Comparison of ENCODE assay signal across 25 mouse cellular contexts in the genomic region with DNA sequence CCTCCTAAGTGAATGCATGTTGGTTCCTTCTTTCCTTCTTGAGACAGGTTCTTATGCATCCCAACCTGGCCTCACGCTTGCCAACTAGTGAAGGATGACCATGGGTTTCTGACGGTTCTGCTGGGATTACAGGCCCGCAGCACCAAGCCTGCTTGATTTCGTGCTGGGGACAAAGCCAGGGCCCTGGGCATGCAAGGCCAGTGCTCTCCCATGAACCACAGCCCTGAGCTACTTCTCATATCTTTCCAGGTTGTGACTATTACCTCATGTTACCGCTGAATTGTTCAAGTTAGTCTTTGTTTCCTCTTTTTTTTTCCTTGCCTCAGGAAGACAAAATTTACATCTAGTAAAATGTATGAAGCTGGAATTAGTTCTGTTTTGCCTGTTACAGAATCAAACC. TPM values are rescaled to one million over a fixed set of nuclear protein-coding genes. Genes with fewer than 3 reads are reported as not detected.
DNase-seq lines count a peak whose midpoint lies in the region; ATAC-seq and TF ChIP-seq lines count a peak whose summit lies in the region.
"Had no signal": no experiment of that assay in that cellular context is flagged by ENCODE, and none has a peak within 500 bp of the region (broad histone marks: within the 10 kb centered on the region; RNA-seq: fewer than 3 reads in every experiment).

No protein-coding gene starts in this region.

- peak; percentile 44 for DNase-seq in adrenal gland, adult 2 months
- DNase-seq in adrenal gland, adult 18-20 months (ENCODE audit: low spot score in 2 of 2), result no peak
- DNase-seq in thymus, adult 2 months, result no peak
- DNase-seq in thymus, postnatal 0 days (ENCODE audit: low spot score), result no peak
- DNase-seq in splenic B cell, adult 2 months (ENCODE audit: low read depth, low spot score), result peak; percentile 53
- DNase-seq: cerebellum, adult 2 months; forebrain, postnatal 0 days; heart, adult 2 months; kidney, adult 11 months; kidney, postnatal 4 days; right cerebral cortex, postnatal 4 days; thymus, adult 18-20 months had no signal

- WGBS in thymus, adult 2 months, result 62% methylated on average over 5 of the region's 5 CpGs
- 80% methylated on average over 5 of the region's 5 CpGs for WGBS in kidney, embryonic 16.5 days

- H3K36me3 ChIP-seq in thymus, adult 2 months (ENCODE audit: control insufficient read depth, insufficient read depth, low read length), result no peaks in the 10 kb centered on the region
- peaks cover 13% of the 10 kb centered on the region for H3K36me3 ChIP-seq in splenic B cell, adult 2 months (ENCODE audit: control insufficient read depth, insufficient read depth, low read length, poor library complexity, severe bottlenecking)
- H3K36me3 ChIP-seq in kidney, embryonic 16.5 days (ENCODE audit: insufficient read depth, low read length), result no peaks in the 10 kb centered on the region
- H3K36me3 ChIP-seq: embryonic facial prominence, embryonic 13.5 days; heart, embryonic 15.5 days; limb, embryonic 13.5 days; midbrain, embryonic 13.5 days; neural tube, embryonic 15.5 days had no signal

- peak; percentile 58 for ATAC-seq in granulocyte monocyte progenitor cell, adult 5-6 weeks (replicated peaks; ENCODE audit: poor library complexity, severe bottlenecking)
- ATAC-seq in megakaryocyte-erythroid progenitor cell, adult 5-6 weeks (replicated peaks; ENCODE audit: low FRiP score, low TSS enrichment, poor library complexity, severe bottlenecking), result no peak
- no peak for ATAC-seq in kidney, embryonic 16.5 days (ENCODE audit: low FRiP score, low TSS enrichment)
- ATAC-seq: forebrain, postnatal 0 days; hindbrain, postnatal 0 days; lung, postnatal 0 days; midbrain, embryonic 13.5 days had no signal

- TF ChIP-seq POLR2A in thymus, adult 2 months (IDR thresholded peaks at IDR 0.05; ENCODE audit: control insufficient read depth, extremely low read depth, insufficient read depth, low read length, poor library complexity), result no peak

- H3K9me3 ChIP-seq in kidney, embryonic 16.5 days (ENCODE audit: low read length), result no peaks in the 10 kb centered on the region
- H3K9me3 ChIP-seq: embryonic facial prominence, embryonic 13.5 days; heart, embryonic 15.5 days; limb, embryonic 13.5 days; midbrain, embryonic 13.5 days; neural tube, embryonic 15.5 days had no signal

- peak overlapping the region; percentile 96 for H3K27ac ChIP-seq in thymus, adult 2 months (ENCODE audit: control insufficient read depth, insufficient read depth, low read length)
- no peak overlapping the region for H3K27ac ChIP-seq in kidney, embryonic 16.5 days (ENCODE audit: low read length)
- H3K27ac ChIP-seq: embryonic facial prominence, embryonic 13.5 days; heart, adult 2 months; heart, embryonic 15.5 days; hindbrain, postnatal 0 days; limb, embryonic 13.5 days; midbrain, embryonic 13.5 days; neural tube, embryonic 15.5 days had no signal

- no peak for TF ChIP-seq CTCF in thymus, adult 2 months (IDR thresholded peaks at IDR 0.05; ENCODE audit: borderline replicate concordance, control insufficient read depth, extremely low read depth, insufficient read depth, low read length, poor library complexity)

- no peak overlapping the region for H3K9ac ChIP-seq in kidney, embryonic 16.5 days (replicated peaks; ENCODE audit: low read length)
- H3K9ac ChIP-seq: embryonic facial prominence, embryonic 13.5 days; forebrain, postnatal 0 days; heart, embryonic 15.5 days; limb, embryonic 13.5 days; midbrain, embryonic 13.5 days; neural tube, embryonic 15.5 days had no signal

- no peaks in the 10 kb centered on the region for H3K27me3 ChIP-seq in thymus, adult 2 months (ENCODE audit: control insufficient read depth, insufficient read depth, low read length)
- no peaks in the 10 kb centered on the region for H3K27me3 ChIP-seq in splenic B cell, adult 2 months (ENCODE audit: control insufficient read depth, insufficient read depth, low read length, poor library complexity, severe bottlenecking)
- peaks cover 19% of the 10 kb centered on the region for H3K27me3 ChIP-seq in kidney, embryonic 16.5 days (ENCODE audit: insufficient read depth, low read length)

- peaks cover 53% of the 10 kb centered on the region for H3K4me1 ChIP-seq in thymus, adult 2 months (replicated peaks; ENCODE audit: control insufficient read depth, insufficient read depth, low read length)
- H3K4me1 ChIP-seq in kidney, embryonic 16.5 days (ENCODE audit: insufficient read depth, low read length), result peaks cover 14% of the 10 kb centered on the region

- no peak overlapping the region for H3K4me2 ChIP-seq in kidney, embryonic 16.5 days (replicated peaks; ENCODE audit: low read depth, low read length)
- H3K4me2 ChIP-seq: embryonic facial prominence, embryonic 13.5 days; heart, embryonic 15.5 days; limb, embryonic 13.5 days; midbrain, embryonic 13.5 days; neural tube, embryonic 15.5 days had no signal

- H3K4me3 ChIP-seq in thymus, adult 2 months (ENCODE audit: control insufficient read depth, insufficient read depth, low read length), result no peak overlapping the region
- no peak overlapping the region for H3K4me3 ChIP-seq in kidney, embryonic 16.5 days (ENCODE audit: low read length)
- H3K4me3 ChIP-seq: embryonic facial prominence, embryonic 13.5 days; heart, adult 2 months; heart, embryonic 15.5 days; limb, embryonic 13.5 days; midbrain, embryonic 13.5 days; myocyte; neural tube, embryonic 15.5 days had no signal

RNA-seq across cellular contexts. Expression of a gene that starts 1.3 kb away (rescaled TPM):
- 1 to 10 TPM; 1.8 to 7.7 TPM for total RNA-seq in adrenal gland, adult 2 months (2021)
- polyA plus RNA-seq in adrenal gland, adult 2 months (2012; rRNA removed), result 5.8 and 8.5 TPM in 2 replicates
- 1 to 10 TPM; 2.0 to 6.5 TPM for total RNA-seq in adrenal gland, adult 18-20 months (2021)
- polyA plus RNA-seq in thymus, adult 2 months (2012; rRNA removed), result 358 and 375 TPM in 2 replicates
- polyA plus RNA-seq in thymus, postnatal 0 days (2015; fragmentation: Nextera tagmentation; extraction: Ambion mirVana), result 144 and 167 TPM in 2 replicates
- total RNA-seq in granulocyte monocyte progenitor cell, adult 5-6 weeks (2014; fragmentation: Nextera tagmentation), result 1.6 TPM in 1 of 2 replicates, not detected in the other
- total RNA-seq in granulocyte monocyte progenitor cell, adult 5-6 weeks (2017), result 0.41 and 0.99 TPM in 2 replicates
- total RNA-seq in megakaryocyte-erythroid progenitor cell, adult 5-6 weeks (2014; fragmentation: Nextera tagmentation), result 5.5 and 12.6 TPM in 2 replicates
- 1.3 TPM in 1 of 2 replicates, not detected in the other for total RNA-seq in megakaryocyte-erythroid progenitor cell, adult 5-6 weeks (2017)
- polyA plus RNA-seq in kidney, embryonic 16.5 days (2015; fragmentation: Nextera tagmentation; extraction: Ambion mirVana), result 0.66 and 1.2 TPM in 2 replicates
- total RNA-seq: hindbrain, postnatal 0 days had no signal

RNA-seq across cellular contexts. Expression of a gene that starts 4.7 kb away (rescaled TPM):
- 1 to 10 TPM; 5.0 to 7.6 TPM for total RNA-seq in adrenal gland, adult 2 months (2021)
- 3.6 and 4.6 TPM in 2 replicates for polyA plus RNA-seq in adrenal gland, adult 2 months (2012; rRNA removed)
- total RNA-seq in adrenal gland, adult 18-20 months (2021), result 1 to 10 TPM; 3.5 to 4.1 TPM
- polyA plus RNA-seq in thymus, adult 2 months (2012; rRNA removed), result 30.7 and 49.6 TPM in 2 replicates
- polyA plus RNA-seq in thymus, postnatal 0 days (2015; fragmentation: Nextera tagmentation; extraction: Ambion mirVana), result 35.3 and 41.8 TPM in 2 replicates
- total RNA-seq in granulocyte monocyte progenitor cell, adult 5-6 weeks (2014; fragmentation: Nextera tagmentation), result 78.7 and 89.0 TPM in 2 replicates
- 55.5 and 115 TPM in 2 replicates for total RNA-seq in granulocyte monocyte progenitor cell, adult 5-6 weeks (2017)
- not detected in 2 replicates for total RNA-seq in megakaryocyte-erythroid progenitor cell, adult 5-6 weeks (2014; fragmentation: Nextera tagmentation)
- 15.8 TPM in 1 of 2 replicates, not detected in the other for total RNA-seq in megakaryocyte-erythroid progenitor cell, adult 5-6 weeks (2017)
- polyA plus RNA-seq in kidney, embryonic 16.5 days (2015; fragmentation: Nextera tagmentation; extraction: Ambion mirVana), result 10.7 and 12.8 TPM in 2 replicates

RNA-seq across cellular contexts. Expression of a gene that starts 8.9 kb away (rescaled TPM):
- under 1 TPM; 0.35 to 0.52 TPM for total RNA-seq in adrenal gland, adult 2 months (2021)
- 0.62 and 1.0 TPM in 2 replicates for polyA plus RNA-seq in adrenal gland, adult 2 months (2012; rRNA removed)
- total RNA-seq in adrenal gland, adult 18-20 months (2021), result under 1 TPM; 0.36 to 0.83 TPM
- polyA plus RNA-seq in thymus, adult 2 months (2012; rRNA removed), result 11.3 and 11.4 TPM in 2 replicates
- 4.2 and 5.7 TPM in 2 replicates for polyA plus RNA-seq in thymus, postnatal 0 days (2015; fragmentation: Nextera tagmentation; extraction: Ambion mirVana)
- total RNA-seq in granulocyte monocyte progenitor cell, adult 5-6 weeks (2014; fragmentation: Nextera tagmentation), result 5.9 and 12.2 TPM in 2 replicates
- 13.1 and 15.2 TPM in 2 replicates for total RNA-seq in granulocyte monocyte progenitor cell, adult 5-6 weeks (2017)
- 1.8 TPM in 1 of 2 replicates, not detected in the other for total RNA-seq in megakaryocyte-erythroid progenitor cell, adult 5-6 weeks (2014; fragmentation: Nextera tagmentation)
- 0.88 and 7.7 TPM in 2 replicates for total RNA-seq in megakaryocyte-erythroid progenitor cell, adult 5-6 weeks (2017)
- polyA plus RNA-seq in kidney, embryonic 16.5 days (2015; fragmentation: Nextera tagmentation; extraction: Ambion mirVana), result 0.15 and 0.28 TPM in 2 replicates
- total RNA-seq: gastrocnemius, adult 18-20 months had no signal
- polyA plus RNA-seq: cerebellum, adult 2 months; forebrain, postnatal 0 days; heart, embryonic 15.5 days; midbrain, embryonic 13.5 days had no signal

RNA-seq across cellular contexts. Expression of a gene that starts 12.2 kb away (rescaled TPM):
- total RNA-seq in adrenal gland, adult 2 months (2021), result under 1 TPM; 0.26 to 0.35 TPM
- polyA plus RNA-seq in adrenal gland, adult 2 months (2012; rRNA removed), result 0.18 and 0.33 TPM in 2 replicates
- not detected for total RNA-seq in adrenal gland, adult 18-20 months (2021)
- polyA plus RNA-seq in thymus, adult 2 months (2012; rRNA removed), result 14.4 and 14.5 TPM in 2 replicates
- polyA plus RNA-seq in thymus, postnatal 0 days (2015; fragmentation: Nextera tagmentation; extraction: Ambion mirVana), result 4.4 and 4.7 TPM in 2 replicates
- not detected in 2 replicates for total RNA-seq in granulocyte monocyte progenitor cell, adult 5-6 weeks (2014; fragmentation: Nextera tagmentation)
- not detected in 2 replicates for total RNA-seq in granulocyte monocyte progenitor cell, adult 5-6 weeks (2017)
- total RNA-seq in megakaryocyte-erythroid progenitor cell, adult 5-6 weeks (2014; fragmentation: Nextera tagmentation), result 0.45 TPM in 1 of 2 replicates, not detected in the other
- total RNA-seq in megakaryocyte-erythroid progenitor cell, adult 5-6 weeks (2017), result not detected in 2 replicates
- polyA plus RNA-seq in kidney, embryonic 16.5 days (2015; fragmentation: Nextera tagmentation; extraction: Ambion mirVana), result 0.13 TPM in 1 of 2 replicates, not detected in the other
- total RNA-seq: forebrain, postnatal 0 days; hematopoietic stem cell, adult 5-6 weeks had no signal
- polyA plus RNA-seq: limb, embryonic 13.5 days had no signal

RNA-seq across cellular contexts. Expression of a gene that starts 17.1 kb away (rescaled TPM):
- 1 to 10 TPM; 3.4 to 6.4 TPM for total RNA-seq in adrenal gland, adult 2 months (2021)
- polyA plus RNA-seq in adrenal gland, adult 2 months (2012; rRNA removed), result 0.30 and 0.46 TPM in 2 replicates
- 10 to 100 TPM in 1 of 2 experiments, 1 to 10 TPM in 1; 6.1 to 11.2 TPM for total RNA-seq in adrenal gland, adult 18-20 months (2021)
- 5.4 and 8.9 TPM in 2 replicates for polyA plus RNA-seq in thymus, adult 2 months (2012; rRNA removed)
- 45.2 and 47.2 TPM in 2 replicates for polyA plus RNA-seq in thymus, postnatal 0 days (2015; fragmentation: Nextera tagmentation; extraction: Ambion mirVana)
- 15.1 and 20.8 TPM in 2 replicates for total RNA-seq in granulocyte monocyte progenitor cell, adult 5-6 weeks (2014; fragmentation: Nextera tagmentation)
- total RNA-seq in granulocyte monocyte progenitor cell, adult 5-6 weeks (2017), result 7.8 and 14.3 TPM in 2 replicates
- total RNA-seq in megakaryocyte-erythroid progenitor cell, adult 5-6 weeks (2014; fragmentation: Nextera tagmentation), result not detected in 2 replicates
- 7.4 TPM in 1 of 2 replicates, not detected in the other for total RNA-seq in megakaryocyte-erythroid progenitor cell, adult 5-6 weeks (2017)
- polyA plus RNA-seq in kidney, embryonic 16.5 days (2015; fragmentation: Nextera tagmentation; extraction: Ambion mirVana), result 8.3 and 9.2 TPM in 2 replicates
- total RNA-seq: hematopoietic stem cell, adult 5-6 weeks had no signal
- polyA plus RNA-seq: myocyte had no signal

Comparison
In these comparisons a context has a peak if more than half of its experiments do, and no peak if none do; other contexts are left out.
1. DNase-seq: peak in adrenal gland, adult 2 months (single experiment) and splenic B cell, adult 2 months (single experiment); none in adrenal gland, adult 18-20 months (0 of 2), thymus, adult 2 months (single experiment) and thymus, postnatal 0 days (single experiment).